Mouse (Mus musculus) adrenal gland, postnatal 25 days (tissue): ENCODE measurements around the gene Hspa1b. TPM values are rescaled to one million over a fixed set of nuclear protein-coding genes. Genes with fewer than 3 reads are reported as not detected.
"Not testable (repeated sequence)": the region's sequence is repeated elsewhere in the genome, so short reads cannot be mapped to it uniquely, and the experiment has no call there.

Experiments
- DNase-seq: peaks from one replicate; pipeline ENCODE4 v3.0.0; 2021; ENCODE audit warnings: mixed read lengths
- long read RNA-seq: library from polyadenylated mRNA; stranded (forward); transcript quantifications from one replicate; pipeline ENCODE4 v2.0.0, GENCODE M21; 2021
- total RNA-seq: library from RNA; stranded (reverse); gene quantifications from 2 replicates; pipeline ENCODE4 v1.2.3, GENCODE M21; 2021

Gene Hspa1b
- total RNA-seq: 29.0 and 79.3 TPM in 2 replicates
- long read RNA-seq, transcript Hspa1b-201 (1 exons, 2,803 nt): major isoform, 57 of 57 reads
- long read RNA-seq, partial matches to known transcripts: 0 of 57 reads
- long read RNA-seq, other reads (novel, unspliced or antisense): 0 of 57 reads

GRCm38 (mm10) chr17:34959130-34959778, at the start of gene Hspa1b:
TSS of gene Hspa1b (minus strand) at chr17:34959238.
- peak; percentile 78 for DNase-seq

DNA sequence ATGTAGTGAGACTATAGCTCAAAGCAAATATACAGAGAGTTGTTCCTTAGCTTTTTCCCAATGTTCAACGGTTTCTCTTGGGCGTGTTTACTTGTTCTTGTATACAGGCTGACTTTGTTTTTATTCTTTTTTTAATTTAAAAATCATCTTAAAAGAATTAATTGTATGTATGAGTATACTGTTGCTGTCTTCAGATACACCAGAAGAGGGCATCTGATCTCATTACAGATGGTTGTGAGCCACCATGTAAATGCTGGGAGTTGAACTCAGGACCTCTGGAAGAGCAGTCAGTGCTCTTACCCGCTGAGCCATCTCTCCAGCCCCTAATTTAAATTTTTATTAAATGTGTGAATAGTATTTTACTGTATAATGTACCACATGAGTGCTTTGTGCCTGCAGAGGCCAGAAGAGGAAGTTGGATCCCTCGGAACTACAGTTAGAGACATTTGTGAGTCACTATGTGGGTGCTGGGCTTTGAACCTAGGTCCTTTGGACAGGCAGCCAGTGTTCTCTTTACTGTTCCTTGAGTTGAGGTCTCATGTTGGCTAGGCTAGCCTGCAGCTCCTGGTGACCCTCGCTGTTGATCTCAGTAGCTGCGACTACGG, 48.5 kb upstream of the Hspa1b start:
- no peak for DNase-seq

- DNase-seq: not testable (repeated sequence)
These were observed 46.9 kb upstream of the Hspa1b start for GRCm38 (mm10) chr17:35005902-35006301.

GRCm38 (mm10) chr17:35005158-35005557, 46.1 kb upstream of the Hspa1b start:
- DNase-seq: no peak

DNA sequence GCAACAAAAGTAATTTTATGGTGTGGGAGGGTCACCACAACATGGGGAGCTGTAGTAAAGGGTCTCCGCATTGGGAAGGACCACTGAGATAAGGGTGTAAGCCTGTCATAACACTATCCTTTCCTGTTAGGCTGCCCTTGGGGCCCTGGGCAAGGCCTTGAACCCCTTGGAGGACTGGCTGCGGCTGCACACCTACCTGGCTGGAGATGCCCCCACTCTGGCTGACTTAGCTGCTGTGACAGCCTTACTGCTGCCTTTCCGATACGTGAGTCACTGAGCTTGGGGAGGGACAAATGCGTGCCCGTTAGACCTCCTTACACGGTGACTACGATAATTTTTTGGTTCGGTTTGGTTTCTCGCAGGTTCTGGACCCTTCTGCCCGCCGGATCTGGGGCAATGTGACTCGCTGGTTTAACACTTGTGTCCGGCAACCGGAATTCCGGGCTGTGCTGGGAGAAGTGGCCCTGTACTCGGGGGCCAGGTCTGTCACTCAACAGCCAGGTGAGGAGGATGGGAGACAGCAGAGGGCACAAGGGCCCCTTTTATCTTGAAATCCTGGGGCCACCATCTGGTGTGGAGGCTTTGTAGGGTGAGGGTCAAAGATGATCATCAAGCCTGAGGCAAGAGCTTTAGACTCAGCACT, 45.2 kb upstream of the Hspa1b start:
- no peak for DNase-seq

DNA sequence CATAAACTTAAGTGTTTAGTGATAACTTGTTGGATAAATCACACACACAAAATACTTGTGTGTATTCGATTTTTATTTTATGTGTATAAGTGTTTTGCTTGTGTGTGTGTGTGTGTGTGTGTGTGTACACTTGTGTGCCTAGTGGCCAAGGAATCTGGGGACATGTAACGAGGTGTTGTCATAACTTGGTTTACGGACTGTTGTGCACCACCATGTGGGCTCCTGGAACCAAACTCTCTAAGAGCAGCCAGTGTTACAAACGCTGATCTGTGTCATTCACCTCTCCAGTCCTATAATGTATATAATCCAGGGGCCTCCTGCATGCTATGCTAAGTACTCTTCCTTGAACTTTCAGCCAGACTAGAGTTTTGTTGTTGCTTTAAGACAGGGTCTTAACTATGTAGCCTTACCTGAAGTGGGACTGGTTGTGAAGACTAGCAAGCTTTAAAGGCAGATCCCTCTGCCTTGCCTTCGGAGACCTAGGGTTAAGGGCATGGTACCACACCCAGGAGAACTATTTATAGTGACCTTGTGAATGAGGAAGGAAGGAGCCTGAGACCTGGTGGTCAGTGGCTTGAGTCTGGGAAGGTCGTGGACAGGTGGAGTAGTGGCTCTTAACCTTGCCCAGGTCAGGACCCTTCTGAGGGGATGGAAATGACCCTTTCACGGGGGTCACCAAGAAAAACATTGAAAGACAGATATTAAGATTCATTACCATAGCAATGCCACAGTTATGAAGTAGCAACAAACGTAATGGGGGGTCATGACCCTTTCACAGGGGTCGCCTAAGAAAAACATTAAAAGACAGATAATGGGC, 44.2 kb upstream of the Hspa1b start:
- no peak for DNase-seq

DNA sequence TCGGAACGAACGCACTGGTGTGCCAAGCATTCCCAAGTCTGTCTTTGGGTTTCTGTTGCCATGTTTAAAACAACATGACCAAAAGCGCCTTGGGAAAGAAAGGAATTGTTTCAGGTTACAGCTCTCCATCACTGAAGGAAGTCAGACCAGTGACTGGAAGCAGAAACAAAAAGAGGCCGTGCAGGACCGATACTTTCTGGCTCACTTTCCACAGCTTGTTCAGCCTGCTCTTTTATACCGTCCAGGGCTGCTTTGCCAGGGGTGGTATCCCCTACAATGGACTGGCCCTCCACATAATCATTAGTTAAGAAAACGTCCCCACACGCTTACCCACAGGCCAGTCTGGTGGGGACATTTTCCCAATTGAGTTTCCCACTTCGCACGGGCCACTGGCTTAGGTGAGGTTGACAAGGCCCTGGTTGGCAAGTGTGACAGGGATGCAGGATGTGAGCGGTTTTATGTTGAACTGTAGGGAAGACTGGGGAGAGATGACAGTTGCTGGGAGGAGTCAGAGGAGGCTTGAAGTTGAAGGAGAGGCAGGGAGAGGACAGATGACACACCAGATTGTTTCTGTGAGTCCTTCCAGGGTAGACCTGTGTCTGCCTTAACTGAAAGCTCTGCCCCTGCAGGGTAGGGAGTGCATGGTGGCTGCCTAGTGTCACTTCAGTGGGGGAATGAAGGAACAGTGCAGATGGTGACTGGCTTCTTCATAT, 43.3 kb upstream of the Hspa1b start:
- DNase-seq: no peak

GRCm38 (mm10) chr17:35001452-35002152, 42.6 kb upstream of the Hspa1b start:
- peak; percentile 24 for DNase-seq

DNA sequence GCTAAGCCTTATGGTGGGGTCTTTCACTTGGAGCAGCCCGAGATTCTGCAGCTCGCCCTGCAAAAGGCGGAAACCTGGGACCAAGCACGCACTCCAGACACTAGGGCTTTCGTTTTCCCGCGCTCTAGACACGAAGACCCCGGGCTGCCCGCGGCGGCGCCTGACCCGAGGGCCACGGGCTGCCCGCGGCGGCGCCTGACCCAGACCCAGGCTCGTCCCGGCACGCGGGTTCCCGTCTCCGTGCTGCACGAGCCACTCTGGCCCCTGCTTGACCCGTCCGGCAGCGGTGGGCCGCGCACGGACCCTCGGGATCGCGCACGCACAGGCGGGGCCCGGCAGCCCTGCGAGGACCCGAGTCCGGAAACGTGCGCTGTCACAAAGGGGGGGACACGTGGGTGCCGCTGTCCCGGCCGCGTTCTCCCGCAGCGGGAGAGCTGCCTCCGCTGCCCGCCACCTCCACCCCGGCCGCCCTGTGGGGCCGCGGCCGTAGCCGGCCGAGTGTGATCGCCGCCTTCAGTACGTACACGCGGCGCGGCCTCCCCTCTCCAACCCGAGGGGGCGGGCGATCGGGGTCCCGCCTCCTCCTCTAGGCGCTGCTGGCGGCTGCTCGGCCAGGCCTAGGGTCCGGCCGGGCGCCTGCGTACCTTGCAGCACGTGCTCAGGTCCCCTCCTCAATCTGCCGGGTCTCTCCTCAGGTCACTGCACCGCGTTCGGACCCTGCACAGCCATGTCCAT, 41.8 kb upstream of the Hspa1b start, which contains the start of gene Vars:
Vars (plus strand) TSS at position 271 of the 735 bp plus-strand sequence.
- DNase-seq: peak; percentile 86

DNA sequence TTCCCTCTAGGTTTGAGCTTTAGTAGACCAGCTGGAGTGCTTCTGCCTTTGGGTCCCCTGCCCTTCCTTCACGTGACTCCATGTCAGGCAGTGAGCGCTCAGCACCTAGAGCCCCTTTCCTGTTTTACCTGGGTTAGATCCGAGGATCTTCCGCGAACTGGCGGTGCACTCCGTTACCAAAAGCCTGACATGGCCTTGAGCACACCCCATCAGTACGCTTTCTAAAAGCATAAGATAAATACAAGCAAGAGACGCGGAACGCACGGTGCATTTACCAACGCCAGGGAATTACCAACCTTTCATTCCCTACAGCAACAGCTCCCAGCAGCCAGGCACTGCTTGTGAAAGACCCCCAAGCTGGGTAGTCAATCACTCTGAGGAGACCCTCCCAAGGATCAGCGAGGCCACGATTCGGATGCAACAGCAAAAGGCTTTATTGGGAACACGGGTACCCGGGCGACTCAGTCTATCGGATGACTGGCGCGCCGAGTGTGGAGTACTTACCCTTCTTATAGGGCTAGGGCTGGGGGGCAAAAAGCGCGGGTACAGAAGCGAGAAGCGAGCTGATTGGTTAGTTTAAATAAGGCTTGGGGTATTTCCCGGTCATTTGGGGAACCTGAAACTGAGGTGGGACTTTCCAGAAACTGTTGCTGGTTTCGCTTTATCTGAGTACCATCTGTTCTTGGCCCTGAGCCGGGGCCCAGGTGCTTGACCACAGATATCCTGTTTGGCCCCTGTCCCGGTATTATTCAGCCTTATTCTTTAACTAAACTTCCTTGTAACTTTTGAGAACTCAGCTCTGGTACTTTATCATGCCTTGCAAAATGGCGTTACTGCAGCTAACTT, 41.1 kb upstream of the Hspa1b start:
- DNase-seq: not testable (repeated sequence)

GRCm38 (mm10) chr17:34998526-34999430, 39.7 kb upstream of the Hspa1b start:
- no peak for DNase-seq

DNA sequence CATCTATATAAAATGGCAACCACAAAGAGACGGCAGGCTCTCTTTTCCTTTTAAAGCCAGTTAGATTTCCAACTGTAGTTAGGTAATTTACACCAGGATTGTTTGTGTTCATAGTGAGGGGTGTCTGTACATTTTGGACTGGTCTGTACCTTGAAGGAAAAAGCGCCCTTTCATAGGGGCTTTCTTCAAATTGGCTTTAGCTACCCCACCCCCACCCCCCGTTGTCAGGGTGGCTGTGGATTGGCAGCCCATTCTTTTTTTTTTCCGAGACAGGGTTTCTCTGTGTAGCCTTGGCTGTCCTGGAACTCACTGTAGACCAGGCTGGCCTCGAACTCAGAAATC, 38.1 kb upstream of the Hspa1b start:
- DNase-seq: no peak

GRCm38 (mm10) chr17:34996411-34997141, 37.5 kb upstream of the Hspa1b start:
- DNase-seq: no peak

DNA sequence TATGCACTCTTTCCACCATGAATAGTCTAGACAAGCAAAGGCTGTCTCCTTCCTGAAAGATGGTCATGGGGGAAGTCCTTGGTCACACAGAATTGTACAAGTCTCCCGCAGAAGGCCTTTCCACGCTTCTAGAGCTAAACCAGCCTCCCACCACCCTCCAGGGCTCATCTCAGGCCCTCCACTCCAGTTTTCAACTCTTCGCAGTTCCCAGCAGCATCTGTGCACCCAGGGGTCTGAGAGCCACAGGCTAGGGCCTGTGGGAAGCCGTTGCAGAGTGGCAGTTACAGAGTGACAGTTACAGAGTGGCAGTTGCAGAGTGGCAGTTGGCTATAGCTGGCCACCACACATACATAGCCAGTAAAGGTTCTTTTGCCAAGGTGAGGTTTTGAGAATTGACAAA, 36.9 kb upstream of the Hspa1b start:
- DNase-seq: not testable (repeated sequence)

DNA sequence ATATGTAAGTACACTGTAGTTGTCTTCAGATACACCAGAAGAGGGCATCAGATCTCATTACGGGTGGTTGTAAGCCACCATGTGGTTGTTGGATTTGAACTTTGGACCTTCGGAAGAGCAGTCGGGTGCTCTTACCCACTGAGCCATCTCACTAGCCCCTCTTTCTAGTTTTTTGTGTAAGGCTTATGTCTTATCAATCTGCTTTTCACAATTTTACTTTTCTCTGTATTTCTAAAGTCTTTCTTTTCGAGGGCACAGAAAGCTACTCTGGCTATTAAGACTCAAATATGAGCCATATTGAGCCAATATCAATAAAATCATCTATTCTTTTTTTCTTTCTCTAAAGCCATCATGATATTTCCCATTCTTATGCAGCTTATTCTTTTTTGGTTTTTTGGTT, 36.2 kb upstream of the Hspa1b start:
- not testable (repeated sequence) for DNase-seq

GRCm38 (mm10) chr17:34994751-34995150, 35.7 kb upstream of the Hspa1b start:
- DNase-seq: no peak

- DNase-seq: no peak
These were observed 25.2 kb upstream of the Hspa1b start for GRCm38 (mm10) chr17:34984218-34984617.

DNA sequence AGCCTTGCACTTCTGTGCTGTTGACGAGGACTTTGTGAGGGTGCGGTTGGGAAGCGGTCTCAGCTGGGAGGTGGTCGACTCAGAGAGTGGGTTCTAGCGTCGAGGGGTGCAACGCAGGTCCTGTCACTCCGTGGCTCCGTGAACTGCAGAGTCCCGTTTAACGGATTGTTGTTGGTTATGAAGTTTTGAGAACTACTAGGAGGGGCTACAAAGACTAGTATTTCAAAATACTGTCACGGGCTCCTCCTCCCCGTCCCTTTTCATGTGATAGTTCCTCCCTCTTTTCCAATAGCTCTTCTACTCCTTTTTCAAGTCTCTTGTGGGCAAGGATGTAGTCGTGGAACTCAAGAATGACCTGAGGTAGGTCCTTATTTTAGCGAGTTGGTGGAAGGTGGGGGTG, 23.3 kb upstream of the Hspa1b start:
- no peak for DNase-seq
